Mouse (Mus musculus) heart, postnatal 36 days (tissue): ENCODE results near the gene Csad. TPM values are rescaled to one million over a fixed set of nuclear protein-coding genes. Genes with fewer than 3 reads are reported as not detected.
A peak's percentile ranks its signal among the peaks of the same experiment; 100 is the strongest.
"Not testable (repeated sequence)": the region's sequence is repeated elsewhere in the genome, so short reads cannot be mapped to it uniquely, and the experiment has no call there.

Source experiments
- DNase-seq, 2 experiments: peaks; one replicate each; pipeline ENCODE4 v3.0.0; 2021 to 2022
- intact Hi-C: fragments of 180-260 bp; cut with DNase I; formaldehyde crosslinking; loops from one replicate; pipeline ENCODE4 v1.15.1; 2025
- total RNA-seq, 2 experiments: library from RNA; stranded (reverse); gene quantifications; 2 replicates each; pipeline ENCODE4 v1.2.3; 2021

The Csad gene
- total RNA-seq, 2 experiments from 2014 or later = 15.8 to 16.2 TPM

- DNase-seq = no peak
- intact Hi-C loops = no loop called here
Measured at GRCm38 (mm10) chr15:102175736-102176319, 28.7 kb downstream of the Csad start.

- no peak for DNase-seq
- intact Hi-C loops = no loop called here
Measured at GRCm38 (mm10) chr15:102173581-102173980, 30.9 kb downstream of the Csad start.

DNA sequence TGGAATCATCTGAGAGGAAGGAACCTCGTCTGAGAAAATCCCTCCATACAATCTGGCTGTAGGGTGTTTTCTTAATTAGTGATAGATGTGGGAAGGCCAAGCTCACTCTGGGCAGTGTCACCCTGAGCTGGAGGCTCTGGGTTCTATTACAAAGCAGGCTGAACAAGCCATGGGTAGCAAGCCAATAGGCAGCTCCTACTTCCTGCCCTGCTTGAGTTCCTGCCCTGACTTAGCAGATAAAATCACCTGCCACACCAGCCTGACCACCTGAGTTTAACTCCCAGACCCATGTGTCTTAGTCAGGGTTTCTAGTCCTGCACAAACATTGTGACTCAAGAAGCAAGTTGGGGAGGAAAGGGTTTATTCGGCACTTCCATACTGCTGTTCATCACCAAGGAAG lies 35.5 kb downstream of the Csad start:
- intact Hi-C loops = no loop called here
- DNase-seq = no peak

GRCm38 (mm10) chr15:102167620-102168021 lies 36.9 kb downstream of the Csad start:
- intact Hi-C loops = no loop called here
- no peak for DNase-seq

DNA sequence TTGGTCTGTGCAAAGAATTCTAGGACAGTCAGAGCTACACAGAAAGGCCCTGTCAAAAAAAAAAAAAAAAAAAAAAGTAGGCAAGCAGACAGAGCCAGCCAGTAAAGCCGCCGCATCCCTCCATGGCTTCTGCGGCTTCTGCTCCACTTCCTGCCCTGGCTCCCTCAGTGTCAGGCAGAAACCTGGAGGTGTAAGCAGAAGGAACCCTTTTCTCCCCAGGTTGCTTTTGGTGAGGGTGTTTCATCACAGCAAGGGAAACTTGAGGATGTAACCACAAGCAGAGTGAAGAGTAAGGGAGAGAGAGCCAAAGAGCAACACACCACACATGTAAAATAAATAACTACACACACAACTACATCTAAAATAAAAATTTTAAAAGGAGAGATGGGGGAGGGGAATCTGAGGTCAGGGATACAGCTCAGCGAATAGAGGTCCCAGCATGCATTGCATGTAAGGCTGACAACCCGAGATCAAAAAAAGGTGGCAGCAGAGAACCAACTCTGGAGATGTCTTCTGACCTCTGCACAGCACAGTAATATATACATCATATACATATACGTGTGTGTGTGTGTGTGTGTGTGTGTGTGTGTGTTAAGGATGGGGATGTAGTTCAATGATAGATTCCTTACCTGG lies 38.9 kb downstream of the Csad start:
- DNase-seq = no peak
- intact Hi-C loops = no loop called here

DNA sequence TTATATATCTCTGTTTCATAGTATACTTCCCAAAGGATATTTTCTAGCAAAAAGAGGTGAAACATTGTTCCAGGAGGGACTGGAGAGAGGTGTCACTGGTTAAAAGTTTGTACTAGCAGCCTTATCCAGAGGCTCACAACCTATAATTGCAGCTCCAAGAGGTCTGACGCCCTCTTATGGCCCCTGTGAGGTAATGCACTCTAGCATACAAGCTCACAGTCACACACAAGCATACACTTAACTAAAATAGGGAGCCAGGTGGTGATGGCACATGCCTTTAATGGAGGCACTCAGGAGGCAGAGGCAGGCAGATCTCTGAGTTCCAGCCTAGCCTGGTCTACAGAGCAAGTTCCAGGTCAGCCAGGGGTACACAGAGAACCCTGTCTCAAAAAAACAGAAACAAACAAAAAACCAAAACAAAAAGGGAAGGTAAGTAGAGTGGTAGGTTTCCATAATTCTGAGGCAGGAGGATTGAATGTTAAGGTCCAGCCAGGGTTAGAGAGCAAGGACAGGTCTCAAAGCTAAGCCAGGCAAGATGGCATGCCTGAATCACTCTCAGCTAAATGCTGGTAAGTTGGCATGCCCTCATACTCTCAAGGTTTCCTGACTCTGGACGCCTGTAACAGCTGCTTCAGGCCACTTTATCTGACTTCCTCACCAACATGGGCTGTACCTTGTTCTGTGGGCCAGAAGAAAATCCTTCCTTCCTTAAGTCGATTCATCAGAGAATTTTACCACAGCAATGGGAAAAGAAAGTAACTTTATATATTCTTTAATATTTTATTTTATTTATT lies 40.4 kb downstream of the Csad start:
- intact Hi-C loops = no loop called here
- no peak for DNase-seq

DNA sequence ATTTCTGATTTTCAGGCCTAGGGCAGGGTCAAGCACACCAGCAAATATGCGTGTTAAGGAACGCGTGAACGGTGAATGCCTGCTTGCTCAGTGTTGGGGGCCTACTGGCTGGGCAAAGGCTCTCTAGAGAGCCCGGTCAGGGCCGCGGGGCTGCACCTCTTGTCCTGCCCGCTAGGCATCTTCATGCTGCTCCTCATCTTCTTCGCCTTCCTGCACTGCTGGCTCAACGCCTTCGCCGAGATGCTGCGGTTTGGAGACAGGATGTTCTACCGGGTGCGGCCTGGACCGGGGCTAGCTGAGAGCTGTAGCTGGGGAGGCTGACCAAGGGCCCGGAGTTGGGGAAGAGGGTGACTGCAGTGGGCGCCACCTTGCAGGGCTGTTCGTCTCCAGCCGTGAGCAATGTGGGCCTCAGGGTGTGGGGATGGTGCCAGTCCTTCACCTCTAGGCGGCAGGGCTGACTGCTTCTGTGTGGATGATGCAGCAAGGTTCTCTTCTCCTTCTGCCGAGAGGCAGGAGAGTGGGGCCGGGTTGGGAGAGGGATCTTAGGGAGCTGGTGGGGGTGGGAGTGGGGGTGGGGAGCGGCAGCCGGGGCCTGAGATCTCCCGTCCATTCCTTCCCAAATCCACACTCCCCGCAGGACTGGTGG lies 44.0 kb downstream of the Csad start:
- intact Hi-C loops = no loop called here
- DNase-seq = no peak

DNA sequence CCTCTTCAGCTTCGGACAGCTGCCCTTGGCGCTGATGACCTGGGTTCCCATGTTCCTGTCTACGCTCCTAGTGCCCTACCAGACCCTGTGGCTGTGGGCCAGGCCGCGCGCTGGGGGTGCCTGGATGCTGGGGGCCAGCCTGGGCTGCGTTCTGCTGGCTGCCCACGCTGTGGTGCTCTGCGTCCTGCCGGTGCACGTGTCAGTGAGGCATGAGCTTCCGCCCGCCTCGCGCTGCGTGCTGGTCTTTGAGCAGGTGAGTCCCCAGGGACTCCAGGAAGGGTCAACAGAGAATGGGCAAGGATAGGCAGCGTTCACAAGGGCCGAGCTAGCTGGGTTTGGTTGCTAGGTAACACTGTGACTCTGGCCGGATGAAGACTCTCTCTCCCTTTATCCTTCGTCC lies 47.7 kb downstream of the Csad start:
- no peak for DNase-seq
- intact Hi-C loops = no loop called here

- intact Hi-C loops, DNase-seq: not testable (repeated sequence)
Measured at GRCm38 (mm10) chr15:102155006-102155405, 49.5 kb downstream of the Csad start.

DNA sequence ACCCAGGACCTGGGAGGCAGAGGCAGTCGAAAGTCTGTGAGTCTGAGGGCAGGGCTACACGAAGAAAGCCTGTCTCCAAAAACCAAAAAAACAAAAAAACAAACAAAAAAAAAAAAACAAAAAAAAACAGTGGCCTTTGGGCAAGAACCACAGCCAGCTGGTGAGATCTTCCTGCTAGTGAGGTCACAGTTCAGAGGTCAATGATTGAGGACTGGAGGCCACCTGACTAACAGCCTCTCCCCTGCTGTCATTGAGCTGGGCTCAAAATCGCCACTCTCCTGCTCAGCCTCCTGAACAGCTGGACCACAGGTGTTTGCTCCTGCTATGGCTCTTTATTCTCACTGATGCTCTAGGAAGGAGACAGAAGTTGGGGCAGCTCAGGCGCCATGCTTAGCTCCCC lies 51.9 kb downstream of the Csad start:
- DNase-seq = no peak
- intact Hi-C loops = no loop called here

DNA sequence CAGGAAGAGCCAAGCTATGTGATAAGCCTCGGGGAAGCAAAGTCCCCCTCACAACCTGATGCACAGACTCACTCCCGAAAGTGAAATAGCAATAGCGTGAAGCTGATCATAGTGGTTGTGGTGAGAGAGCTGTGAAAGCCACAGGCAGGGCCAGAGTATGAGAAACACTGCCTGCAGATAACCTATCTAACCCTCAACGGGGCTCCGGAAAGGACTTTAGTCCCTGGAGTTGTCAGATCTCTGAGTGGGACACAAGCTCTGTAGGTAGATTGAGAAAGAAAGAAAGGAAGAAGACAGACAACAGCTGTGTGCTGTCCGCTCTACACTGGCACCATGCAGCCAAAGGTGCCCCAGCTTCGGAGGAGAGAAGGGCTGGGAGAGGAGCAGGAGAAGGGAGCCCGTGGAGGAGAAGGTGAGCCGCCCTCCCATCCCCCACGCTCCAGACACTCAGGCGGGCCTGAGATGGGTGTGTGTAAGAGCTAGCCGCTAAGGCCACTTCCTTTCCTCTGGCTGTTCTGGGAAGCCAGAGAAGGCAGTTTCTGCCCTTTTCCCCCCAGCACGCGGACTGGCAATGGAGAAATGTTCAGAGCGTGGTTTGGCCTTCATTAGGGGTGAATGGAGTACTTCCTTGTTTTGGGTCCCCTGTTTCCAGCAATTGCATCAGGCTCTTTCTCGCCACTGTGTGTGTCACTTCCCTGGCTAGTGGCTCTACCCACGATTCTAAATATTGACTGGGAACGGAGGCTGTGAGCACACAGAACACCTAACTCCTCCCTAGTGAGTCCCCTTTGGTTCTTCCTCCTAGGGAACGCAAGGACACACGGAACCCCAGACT lies 54.0 kb downstream of the Csad start, which contains the start of gene Soat2:
TSS of gene Soat2 (plus strand) at position 226 of the 835 bp plus-strand sequence.
- intact Hi-C loops = no loop called here
- DNase-seq = peak; percentile 40 to 43

GRCm38 (mm10) chr15:102149561-102149960 lies 55.0 kb downstream of the Csad start:
- intact Hi-C loops = loop anchor here (5.0 kb wide), 2 partner anchors 42 to 162 kb away; no protein-coding TSS in a partner anchor

GRCm38 (mm10) chr15:102147674-102148402 lies 56.7 kb downstream of the Csad start:
- DNase-seq = no peak
- intact Hi-C loops = loop anchor here (1.0 to 5.0 kb wide), 4 partner anchors 31 to 161 kb away; no protein-coding TSS in a partner anchor

More at GRCm38 (mm10) chr15:102149561-102149960, 55.0 kb downstream of the Csad start:
- DNase-seq = no peak

DNA sequence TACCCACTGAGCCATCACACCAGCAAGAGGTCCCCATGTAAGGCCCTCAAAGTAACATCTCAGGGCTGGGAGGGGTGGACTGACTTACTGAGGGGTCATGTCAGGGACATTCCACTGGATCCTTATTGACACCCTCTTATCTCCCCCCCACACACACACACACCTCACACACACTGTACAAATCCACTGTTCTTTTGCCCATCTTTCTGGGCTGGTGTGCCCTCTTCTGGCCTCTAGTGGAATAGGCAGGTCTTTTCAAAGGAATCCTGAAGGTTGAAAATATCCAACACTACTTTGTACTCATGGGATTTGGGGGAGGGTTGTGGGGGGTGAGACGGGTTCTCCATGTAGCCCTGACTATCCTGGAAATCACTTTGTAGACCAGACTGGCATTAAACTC lies 57.6 kb downstream of the Csad start:
- intact Hi-C loops = loop anchor here (1.0 to 5.0 kb wide), 4 partner anchors 30 to 160 kb away; no protein-coding TSS in a partner anchor
- peak; percentile 47 to 63 for DNase-seq

DNA sequence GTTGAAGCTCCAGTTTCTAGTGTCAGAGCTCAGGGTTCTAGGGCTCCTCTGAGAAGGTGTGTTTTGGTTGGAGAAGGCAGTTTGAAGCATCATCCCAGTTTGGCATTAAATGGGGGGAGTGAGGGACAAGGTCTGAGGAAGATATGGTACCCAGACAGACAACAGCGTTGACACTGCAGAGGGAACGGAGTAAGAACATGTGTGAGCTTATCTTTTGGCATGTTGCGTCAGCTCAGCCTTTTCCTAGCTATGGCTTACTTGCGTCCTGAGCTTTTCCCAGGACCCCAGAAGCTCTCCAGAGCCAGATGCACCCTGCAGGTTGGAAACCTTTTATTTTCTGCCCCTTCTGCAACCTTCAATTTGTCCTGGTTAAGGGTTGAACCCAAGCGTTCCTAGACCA lies 58.4 kb downstream of the Csad start:
- intact Hi-C loops = loop anchor here (5.0 kb wide), 2 partner anchors 39 to 159 kb away; no protein-coding TSS in a partner anchor
- DNase-seq = no peak

GRCm38 (mm10) chr15:102145330-102145729 lies 59.2 kb downstream of the Csad start:
- intact Hi-C loops = loop anchor here (5.0 kb wide), 2 partner anchors 38 to 158 kb away; no protein-coding TSS in a partner anchor
- peak in 1 of 2 experiments; percentile 36 for DNase-seq

GRCm38 (mm10) chr15:102144726-102145125 lies 59.8 kb downstream of the Csad start:
- intact Hi-C loops = loop anchor here (5.0 kb wide), 2 partner anchors 37 to 157 kb away; no protein-coding TSS in a partner anchor

DNA sequence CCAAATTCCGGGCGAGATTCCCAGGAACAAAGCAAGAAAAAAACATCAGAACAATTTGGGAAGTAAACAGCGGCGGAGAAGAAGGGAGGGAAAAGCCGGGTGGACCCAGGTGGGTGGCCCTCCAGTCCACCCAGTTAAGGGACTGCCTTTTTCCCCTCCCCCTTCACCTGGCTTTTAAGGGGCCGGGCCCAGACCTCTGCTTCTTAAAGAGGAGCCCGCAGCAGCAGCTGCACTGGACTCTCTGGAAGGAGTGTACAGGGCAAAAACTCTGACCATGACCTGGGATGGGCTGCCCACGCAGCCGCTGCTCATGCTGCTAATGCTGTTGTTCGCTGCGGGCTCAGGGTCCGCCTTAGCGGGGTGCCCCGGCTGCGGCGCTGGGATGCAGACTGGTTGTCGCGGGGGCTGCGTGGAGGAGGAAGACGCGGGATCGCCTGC lies 60.2 kb downstream of the Csad start, which contains the start of gene Igfbp6:
TSS of gene Igfbp6 (plus strand) at position 89 of the 438 bp plus-strand sequence.
- intact Hi-C loops = no loop called here
- peak in 1 of 2 experiments; percentile 37 for DNase-seq

More at GRCm38 (mm10) chr15:102144726-102145125, 59.8 kb downstream of the Csad start:
- DNase-seq = no peak
